Mouse (Mus musculus) forebrain, embryonic 16.5 days (tissue): ENCODE data around the gene Ints7. TPM values are rescaled to one million over a fixed set of nuclear protein-coding genes. Genes with fewer than 3 reads are reported as not detected.

ENCODE experiments used
- ATAC-seq: fragments of 200-750 bp; cut with Nextera tagmentation; 2 replicates; pipeline ENCODE4 v1.8.0; 2017; ENCODE audit warnings: mild to moderate bottlenecking, moderate library complexity
- H3K27ac ChIP-seq: fragments of 300-500 bp; sonication (generic); 2 replicates; pipeline ENCODE4 v1.5.1; 2014; ENCODE audit warnings: low read length, control low read depth
- H3K27me3 ChIP-seq: fragments of 300-500 bp; sonication (generic); replicated peaks from 2 replicates; pipeline ENCODE4 v1.6.1; 2014; ENCODE audit warnings: low read length; ENCODE audit not compliant: control insufficient read depth, insufficient read depth
- H3K36me3 ChIP-seq: fragments of 300-500 bp; sonication (generic); 2 replicates; pipeline ENCODE4 v1.6.1; 2014; ENCODE audit not compliant: control insufficient read depth, insufficient read depth
- H3K4me1 ChIP-seq: fragments of 300-500 bp; sonication (generic); replicated peaks from 2 replicates; pipeline ENCODE4 v1.6.1; 2014; ENCODE audit warnings: low read length; ENCODE audit not compliant: control insufficient read depth, insufficient read depth
- H3K4me2 ChIP-seq: fragments of 300-500 bp; sonication (generic); 2 replicates; pipeline ENCODE4 v1.6.1; 2014; ENCODE audit warnings: mild to moderate bottlenecking, low read length, control low read depth
- H3K4me3 ChIP-seq: fragments of 300-500 bp; sonication (generic); replicated peaks from 2 replicates; pipeline ENCODE4 v1.5.1; 2014; ENCODE audit warnings: mild to moderate bottlenecking, low read length, control low read depth
- H3K9ac ChIP-seq: fragments of 300-500 bp; sonication (generic); replicated peaks from 2 replicates; pipeline ENCODE4 v1.6.1; 2014; ENCODE audit warnings: low read depth, low read length, control low read depth
- H3K9me3 ChIP-seq: fragments of 300-500 bp; sonication (generic); 2 replicates; pipeline ENCODE4 v1.6.1; 2016; ENCODE audit warnings: low read length; ENCODE audit not compliant: control insufficient read depth
- WGBS: fragments of 180-500 bp; shearing (Covaris S2); extraction: QIAGEN DNeasy Blood & Tissue Kit; methylation state at CpG from one replicate; pipeline ENCODE4 v1.1.7; 2014; 5-methylcytosine and 5-hydroxymethylcytosine counted together
- polyA plus RNA-seq: library from polyadenylated mRNA; unstranded; fragments of >200 nt; fragmentation: Nextera tagmentation; extraction: Ambion mirVana; gene quantifications from 2 replicates; pipeline ENCODE4 v1.2.1, GENCODE M21; 2015

Ints7 gene
- polyA plus RNA-seq, 1 experiment from 2014 or later, result 49.0 TPM

DNA sequence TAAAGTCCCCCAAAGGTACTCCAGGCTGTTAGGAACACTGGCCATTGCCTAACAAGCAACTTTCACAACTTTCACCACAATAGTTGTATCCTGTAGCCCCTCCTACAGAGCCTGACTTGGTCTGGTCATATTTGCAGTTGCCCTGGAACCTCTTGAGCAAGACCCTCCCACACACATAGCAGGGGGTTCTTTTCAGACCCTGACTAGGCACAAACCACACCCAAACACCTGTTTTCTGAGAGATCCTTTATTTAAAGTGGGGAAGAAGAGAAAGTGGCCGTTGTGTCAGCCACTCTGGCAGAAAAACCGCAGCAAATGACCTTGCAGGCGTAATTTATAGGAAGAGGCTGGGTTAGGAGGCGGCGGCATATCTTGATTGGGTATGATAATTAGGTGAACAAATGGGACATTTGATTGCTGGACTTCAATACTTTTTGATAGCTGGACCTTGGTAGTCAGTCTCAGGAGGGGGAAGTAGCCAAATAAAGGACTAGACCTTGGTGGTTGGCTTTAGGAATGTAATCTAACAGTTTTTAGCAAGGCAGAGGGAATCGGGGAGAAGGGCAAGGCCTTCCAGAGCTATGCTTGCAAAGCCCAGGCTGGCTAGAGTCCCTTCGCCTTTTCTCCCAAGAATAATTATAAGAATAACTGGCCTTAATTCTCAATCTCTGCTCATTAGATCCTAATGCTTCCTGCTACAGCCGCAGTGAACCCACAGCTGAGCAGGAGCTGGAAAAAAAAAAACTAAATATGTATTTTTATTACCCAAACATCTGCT, 85.8 kb downstream of the Ints7 start:
- H3K9ac ChIP-seq, result no peak overlapping the region
- no peaks in the 10 kb centered on the region for H3K27me3 ChIP-seq
- no peaks in the 10 kb centered on the region; the same call in 1 of the 2 replicates for H3K4me1 ChIP-seq

GRCm38 (mm10) chr1:191662178-191662898, 86.9 kb downstream of the Ints7 start:
- H3K27me3 ChIP-seq, result no peaks in the 10 kb centered on the region
- H3K9ac ChIP-seq, result no peak overlapping the region
- H3K4me3 ChIP-seq, result no peak overlapping the region
- no peaks in the 10 kb centered on the region for H3K36me3 ChIP-seq
- 73% methylated on average over 9 of the region's 9 CpGs for WGBS
- H3K27ac ChIP-seq, result no peak overlapping the region
- ATAC-seq, result no peak
- no peaks in the 10 kb centered on the region for H3K9me3 ChIP-seq
- H3K4me2 ChIP-seq, result no peak overlapping the region
- H3K4me1 ChIP-seq, result no peaks in the 10 kb centered on the region; the same call in 1 of the 2 replicates

More for the DNA sequence above, 85.8 kb downstream of the Ints7 start:
- Histone ChIP-seq H3K36me3 (no peaks in the 10 kb centered on the region), H3K9me3 (no peaks in the 10 kb centered on the region), H3K4me3 (no peak overlapping the region), H3K4me2 (no peak overlapping the region), H3K27ac (no peak overlapping the region)
- no peak for ATAC-seq
- WGBS, result 68% methylated on average over 8 of the region's 8 CpGs

- Histone ChIP-seq H3K4me3 (no peak overlapping the region), H3K9ac (no peak overlapping the region), H3K36me3 (no peaks in the 10 kb centered on the region), H3K4me2 (no peak overlapping the region), H3K4me1 (no peaks in the 10 kb centered on the region; the same call in 1 of the 2 replicates), H3K27me3 (no peaks in the 10 kb centered on the region), H3K27ac (no peak overlapping the region), H3K9me3 (no peaks in the 10 kb centered on the region)
- no peak for ATAC-seq
- 77% methylated on average over 8 of the region's 8 CpGs for WGBS
Measured at GRCm38 (mm10) chr1:191662899-191663500, 87.6 kb downstream of the Ints7 start.

- Histone ChIP-seq H3K9ac (no peak overlapping the region), H3K4me1 (no peaks in the 10 kb centered on the region; the same call in 1 of the 2 replicates), H3K36me3 (no peaks in the 10 kb centered on the region), H3K4me3 (no peak overlapping the region), H3K27me3 (no peaks in the 10 kb centered on the region), H3K27ac (no peak overlapping the region), H3K4me2 (no peak overlapping the region), H3K9me3 (no peaks in the 10 kb centered on the region)
- 94% methylated on average over 6 of the region's 6 CpGs for WGBS
- ATAC-seq, result no peak
Measured at GRCm38 (mm10) chr1:191663603-191664002, 88.2 kb downstream of the Ints7 start.

DNA sequence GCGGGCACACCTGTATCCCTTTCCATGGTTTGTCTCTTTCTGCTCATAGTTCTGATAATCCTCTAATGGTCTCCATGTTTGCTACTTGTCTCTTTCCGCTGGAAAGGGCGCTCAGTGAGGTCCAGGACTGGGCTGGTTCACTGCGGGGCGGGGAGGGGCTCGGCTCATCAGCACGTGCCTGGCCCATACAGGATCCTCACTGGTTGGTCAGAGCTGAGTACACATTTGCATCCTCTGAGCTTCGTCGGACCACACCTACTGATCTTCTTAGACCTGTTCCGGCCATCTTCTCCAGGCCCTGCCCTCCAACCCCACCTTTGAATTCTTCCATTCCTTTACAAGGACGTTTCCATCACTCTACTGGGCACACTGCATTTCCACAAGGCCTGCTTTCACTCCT, 90.9 kb downstream of the Ints7 start:
- ATAC-seq, result no peak
- WGBS, result 82% methylated on average over 11 of the region's 11 CpGs
- no peaks in the 10 kb centered on the region for H3K4me1 ChIP-seq

DNA sequence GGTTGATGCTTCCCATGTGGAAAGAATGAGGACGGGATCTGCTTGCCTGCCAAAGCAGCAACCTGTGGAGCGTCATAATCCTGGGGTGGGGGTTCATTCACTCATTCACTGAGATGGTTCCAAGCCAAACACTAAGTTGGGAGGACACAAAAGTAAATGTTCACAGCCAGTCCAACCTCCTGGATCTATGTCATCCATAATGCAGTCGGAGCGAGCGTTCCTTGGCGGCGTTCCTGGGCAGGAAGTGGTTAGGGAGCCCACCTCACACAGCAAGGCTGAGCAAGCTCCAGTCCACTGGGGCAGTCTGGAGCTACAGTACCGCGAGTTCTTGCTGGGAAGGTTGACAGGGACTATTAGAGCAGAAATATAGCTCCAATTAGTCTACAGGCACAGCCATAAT, 92.6 kb downstream of the Ints7 start:
- Histone ChIP-seq H3K36me3 (no peaks in the 10 kb centered on the region), H3K9me3 (no peaks in the 10 kb centered on the region), H3K27ac (no peak overlapping the region), H3K27me3 (no peaks in the 10 kb centered on the region), H3K9ac (no peak overlapping the region), H3K4me2 (no peak overlapping the region), H3K4me1 (no peaks in the 10 kb centered on the region), H3K4me3 (no peak overlapping the region)
- WGBS, result 87% methylated on average over 9 of the region's 9 CpGs
- no peak for ATAC-seq

More for the DNA sequence above, 90.9 kb downstream of the Ints7 start:
- Histone ChIP-seq H3K36me3 (no peaks in the 10 kb centered on the region), H3K4me3 (no peak overlapping the region), H3K9ac (no peak overlapping the region), H3K4me2 (no peak overlapping the region), H3K27ac (no peak overlapping the region), H3K9me3 (no peaks in the 10 kb centered on the region), H3K27me3 (no peaks in the 10 kb centered on the region)

Other genes with a start within 250 kb of the Ints7 start
- 54.0 and 56.3 TPM in 2 replicates for gene Tmem206, start 249.7 kb upstream of the Ints7 start, polyA plus RNA-seq
- 7.9 and 8.7 TPM in 2 replicates for gene Ppp2r5a, start 172.4 kb upstream of the Ints7 start, polyA plus RNA-seq
- 19.9 and 20.6 TPM in 2 replicates for gene Dtl, start 92 bp upstream of the Ints7 start, polyA plus RNA-seq
- gene Lpgat1, start 142.2 kb downstream of the Ints7 start, polyA plus RNA-seq, result 30.3 and 31.9 TPM in 2 replicates
- 16.5 and 22.7 TPM in 2 replicates for gene Nek2, start 245.8 kb downstream of the Ints7 start, polyA plus RNA-seq